Comparison of ENCODE assay signal across 28 mouse cellular contexts in genomic region chr3:127235271-127235670, GRCm38 (mm10).
"Had no signal": no experiment of that assay in that cellular context is flagged by ENCODE, and none has a peak within 500 bp of the region (broad histone marks: within the 10 kb centered on the region; RNA-seq: fewer than 3 reads in every experiment).

No protein-coding gene starts in this region.

- H3K36me3 ChIP-seq: embryonic facial prominence, embryonic 10.5 days; embryonic facial prominence, embryonic 12.5 days; embryonic facial prominence, embryonic 13.5 days; embryonic facial prominence, embryonic 15.5 days; forebrain, embryonic 10.5 days; forebrain, embryonic 12.5 days; forebrain, embryonic 15.5 days had no signal

- H3K27me3 ChIP-seq: embryonic facial prominence, embryonic 12.5 days; embryonic facial prominence, embryonic 13.5 days; embryonic facial prominence, embryonic 15.5 days; forebrain, embryonic 12.5 days; forebrain, embryonic 13.5 days; forebrain, embryonic 15.5 days had no signal

- ATAC-seq: forebrain, embryonic 13.5 days; forebrain, embryonic 14.5 days; forebrain, embryonic 15.5 days; forebrain, embryonic 16.5 days; forebrain, postnatal 0 days had no signal

- H3K4me1 ChIP-seq: embryonic facial prominence, embryonic 12.5 days; embryonic facial prominence, embryonic 13.5 days; embryonic facial prominence, embryonic 15.5 days; forebrain, embryonic 13.5 days; forebrain, embryonic 15.5 days had no signal

- H3K4me3 ChIP-seq: embryonic facial prominence, embryonic 10.5 days; embryonic facial prominence, embryonic 12.5 days; embryonic facial prominence, embryonic 13.5 days; embryonic facial prominence, embryonic 15.5 days; erythroblast, embryonic 14.5 days; forebrain, embryonic 10.5 days; forebrain, embryonic 12.5 days; forebrain, embryonic 13.5 days; forebrain, embryonic 15.5 days; gastrocnemius, adult 2 months had no signal

- H3K9ac ChIP-seq: embryonic facial prominence, embryonic 12.5 days; embryonic facial prominence, embryonic 13.5 days; embryonic facial prominence, embryonic 15.5 days; forebrain, embryonic 12.5 days; forebrain, embryonic 13.5 days; forebrain, embryonic 15.5 days; forebrain, postnatal 0 days had no signal

- H3K9me3 ChIP-seq: embryonic facial prominence, embryonic 10.5 days; embryonic facial prominence, embryonic 12.5 days; embryonic facial prominence, embryonic 13.5 days; embryonic facial prominence, embryonic 15.5 days; forebrain, embryonic 10.5 days; forebrain, embryonic 12.5 days; forebrain, embryonic 13.5 days; forebrain, embryonic 15.5 days had no signal

- H3K4me2 ChIP-seq: embryonic facial prominence, embryonic 12.5 days; embryonic facial prominence, embryonic 13.5 days; embryonic facial prominence, embryonic 15.5 days; forebrain, embryonic 12.5 days; forebrain, embryonic 13.5 days; forebrain, embryonic 15.5 days had no signal

- H3K27ac ChIP-seq: embryonic facial prominence, embryonic 10.5 days; embryonic facial prominence, embryonic 12.5 days; embryonic facial prominence, embryonic 13.5 days; embryonic facial prominence, embryonic 15.5 days; forebrain, embryonic 10.5 days; forebrain, embryonic 12.5 days; forebrain, embryonic 13.5 days; forebrain, embryonic 15.5 days; gastrocnemius, adult 2 months had no signal

- DNase-seq: cerebellum, adult 2 months; cerebellum, adult 8-10 months; cerebellum, adult 9-10 months; cerebellum, adult 9-11 months; cerebellum, postnatal 10 days; cerebellum, postnatal 14 days; cerebellum, postnatal 25 days; cerebellum, postnatal 36 days; embryo, embryonic 11 days; forebrain, postnatal 0 days; gastrocnemius, adult 2 months; gastrocnemius, postnatal 10 days; gastrocnemius, postnatal 14 days; gastrocnemius, postnatal 25 days; gastrocnemius, postnatal 36 days; heart, adult 11 months; heart, adult 18-20 months had no signal
